Mouse (Mus musculus) bone marrow, adult 2 months (tissue): ENCODE measurements at regions not wholly inside any gene's neighbourhood (a gene's known extent, or its start where the extent isn't known, plus 50 kb on each side); places are given as distances from the start of the nearest gene placed in this dataset.

ENCODE experiments used
- H3K27ac ChIP-seq: fragments of 200-500 bp; 2 replicates; pipeline ENCODE4 v1.5.1; 2012; ENCODE audit warnings: low read depth, mild to moderate bottlenecking, control low read depth, inconsistent platforms, low read length; ENCODE audit not compliant: control insufficient read depth, poor library complexity, insufficient read depth
- H3K4me1 ChIP-seq: fragments of 200-500 bp; 2 replicates; pipeline ENCODE4 v1.6.1; 2011; ENCODE audit warnings: low read length; ENCODE audit not compliant: control insufficient read depth, insufficient read depth
- H3K4me3 ChIP-seq: fragments of 200-500 bp; replicated peaks from 2 replicates; pipeline ENCODE3; 2011; ENCODE audit warnings: mild to moderate bottlenecking, low read depth, low read length, control low read depth; ENCODE audit not compliant: control insufficient read depth
- CTCF ChIP-seq: fragments of 200-500 bp; IDR thresholded peaks from 2 replicates; pipeline ENCODE4 v1.5.1; 2011; ENCODE audit warnings: low read length, control low read depth; ENCODE audit not compliant: control insufficient read depth, insufficient read depth
- POLR2A ChIP-seq: fragments of 200-500 bp; IDR thresholded peaks from 2 replicates; pipeline ENCODE4 v1.6.1; 2011; ENCODE audit warnings: low read depth, mild to moderate bottlenecking, control low read depth, low read length, borderline replicate concordance; ENCODE audit not compliant: control insufficient read depth
- WGBS: fragments of 180-500 bp; shearing (Covaris S2); methylation state at CpG from one replicate; pipeline ENCODE4 v1.1.7; 2018; 5-methylcytosine and 5-hydroxymethylcytosine counted together

DNA sequence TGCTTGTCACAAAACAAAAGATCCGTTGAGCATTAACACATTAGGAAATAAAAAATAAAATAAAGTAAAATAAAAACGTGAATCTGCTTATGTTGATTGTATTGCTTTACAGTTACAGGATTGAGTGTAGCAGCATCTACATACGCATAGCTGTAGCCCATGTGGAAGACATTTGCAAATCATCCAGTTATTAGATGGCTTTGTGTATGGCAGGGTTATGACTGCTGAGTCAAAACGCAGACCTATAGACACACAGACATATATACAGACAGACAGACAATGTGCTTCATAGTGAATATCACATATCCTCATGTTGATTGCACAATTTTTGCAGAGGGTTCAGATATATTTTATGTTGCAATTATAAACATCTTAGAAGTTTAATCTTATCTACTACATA lies 64.5 kb downstream of the Gm11146 start:
- WGBS = 84% methylated on average over 4 of the region's 4 CpGs
- Histone ChIP-seq H3K27ac (no peak overlapping the region), H3K4me1 (no peaks in the 10 kb centered on the region), H3K4me3 (no peak overlapping the region)
- no peak for TF ChIP-seq POLR2A
- no peak for TF ChIP-seq CTCF

DNA sequence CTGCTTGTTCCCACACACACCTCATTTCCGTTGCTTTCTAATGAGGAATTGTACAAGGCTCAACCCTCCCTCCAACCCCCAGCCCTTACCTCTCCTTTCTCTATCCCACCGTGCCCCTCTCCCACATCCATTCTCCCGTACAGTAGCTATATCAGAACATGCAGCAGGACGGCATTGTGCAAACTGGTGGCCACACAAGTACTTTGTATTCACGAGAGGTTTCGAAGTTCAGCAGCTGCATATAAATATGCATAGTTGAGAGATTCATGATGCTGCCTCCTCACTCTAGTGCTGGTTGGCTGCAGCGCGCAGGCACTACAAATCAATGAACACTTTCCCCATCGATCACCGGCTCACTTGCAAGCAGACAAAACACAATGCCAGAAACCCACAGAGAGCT lies 65.1 kb downstream of the Gm11146 start:
- TF ChIP-seq POLR2A = no peak
- TF ChIP-seq CTCF = no peak
- WGBS = 86% methylated on average over 10 of the region's 10 CpGs
- Histone ChIP-seq H3K27ac (no peak overlapping the region), H3K4me3 (no peak overlapping the region), H3K4me1 (no peaks in the 10 kb centered on the region)

DNA sequence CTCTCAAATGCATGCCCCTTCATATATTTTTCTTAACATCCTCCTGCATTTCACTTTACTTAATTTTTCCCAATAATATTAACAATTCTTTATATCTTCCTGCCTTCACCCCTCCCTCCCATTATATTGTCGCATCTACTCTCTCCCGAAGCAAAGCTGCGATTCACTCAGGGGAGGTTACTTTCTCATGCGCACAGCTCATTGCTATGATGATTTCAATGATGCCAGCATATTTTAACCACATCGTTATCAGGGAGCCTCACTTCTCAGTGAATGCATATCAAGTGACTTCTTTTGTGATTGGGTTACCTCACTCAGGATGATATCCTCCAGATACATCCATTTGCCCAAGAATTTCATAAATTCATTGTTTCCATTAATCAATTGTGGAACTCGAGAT lies 65.6 kb downstream of the Gm11146 start:
- no peak overlapping the region for H3K27ac ChIP-seq
- 89% methylated on average over 6 of the region's 6 CpGs for WGBS
- H3K4me3 ChIP-seq = no peak overlapping the region
- no peaks in the 10 kb centered on the region for H3K4me1 ChIP-seq
- TF ChIP-seq POLR2A = no peak
- no peak for TF ChIP-seq CTCF

DNA sequence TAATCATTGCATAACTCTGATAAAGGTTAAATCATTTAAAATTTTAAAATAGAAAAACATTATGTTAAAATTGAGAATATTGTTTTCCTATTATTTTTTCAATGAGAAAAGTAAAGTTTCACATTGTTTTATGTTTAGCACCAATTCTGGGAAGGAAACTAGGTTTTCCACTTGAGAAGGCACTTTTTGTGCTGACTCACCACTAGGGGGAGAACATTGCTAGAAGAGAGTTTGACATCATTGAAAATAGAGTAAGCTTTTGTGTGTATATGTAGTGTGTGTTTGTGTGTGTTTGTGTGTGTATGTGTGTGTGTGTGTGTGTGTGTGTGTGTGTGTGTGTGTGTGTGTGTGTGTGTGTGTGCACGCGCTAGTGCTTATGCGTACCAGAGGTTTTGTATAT lies 66.9 kb downstream of the Gm11146 start:
- no peaks in the 10 kb centered on the region for H3K4me1 ChIP-seq
- TF ChIP-seq CTCF (no peak), POLR2A (no peak)
- no peak overlapping the region for H3K4me3 ChIP-seq
- WGBS = 83% methylated on average over 3 of the region's 3 CpGs
- H3K27ac ChIP-seq = no peak overlapping the region

DNA sequence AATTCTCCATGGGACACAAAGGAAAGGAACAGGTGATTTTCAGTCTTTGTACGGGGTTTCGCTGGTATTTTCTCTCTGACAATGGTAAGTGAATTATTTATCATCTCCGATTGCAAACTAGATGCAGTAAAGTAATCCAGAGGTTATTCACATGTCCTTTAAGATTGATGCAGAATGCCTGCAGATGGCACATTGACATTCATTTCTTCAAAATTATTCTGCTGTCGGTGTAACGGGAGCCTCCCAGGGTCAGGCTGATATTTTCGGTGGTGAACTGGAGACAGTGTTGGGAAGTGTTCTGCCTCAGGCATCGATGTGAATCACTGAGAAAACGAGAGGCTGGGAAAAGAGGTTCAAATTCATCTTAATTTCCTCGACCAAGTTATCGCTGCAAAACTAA lies 70.3 kb downstream of the Gm11146 start:
- 81% methylated on average over 10 of the region's 10 CpGs for WGBS
- TF ChIP-seq POLR2A (no peak), CTCF (no peak)

DNA sequence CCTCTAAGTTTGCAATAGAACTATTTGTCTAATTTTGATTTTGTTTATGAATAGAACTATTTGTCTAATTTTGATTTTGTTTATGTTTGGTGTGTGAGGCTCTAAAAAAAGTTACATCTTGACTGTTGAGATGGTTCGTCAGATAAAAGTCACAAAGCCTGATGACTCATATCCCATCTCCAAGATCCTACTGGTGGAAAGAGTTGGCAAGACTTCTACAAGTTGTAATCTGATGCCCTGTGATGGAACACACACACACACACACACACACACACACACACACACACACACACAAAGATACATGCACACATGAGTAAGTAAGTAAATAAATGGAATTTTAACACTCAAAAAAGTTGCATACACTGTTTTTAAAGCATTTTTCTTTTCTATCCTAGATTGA lies 73.9 kb downstream of the Gm11146 start:
- H3K4me3 ChIP-seq = no peak overlapping the region
- no peaks in the 10 kb centered on the region for H3K4me1 ChIP-seq
- H3K27ac ChIP-seq = no peak overlapping the region
- 62% methylated on average over 1 of the region's 1 CpGs for WGBS
- no peak for TF ChIP-seq POLR2A
- no peak for TF ChIP-seq CTCF

More for the DNA sequence above, 70.3 kb downstream of the Gm11146 start:
- no peak overlapping the region for H3K4me3 ChIP-seq
- no peak overlapping the region for H3K27ac ChIP-seq
- H3K4me1 ChIP-seq = no peaks in the 10 kb centered on the region

DNA sequence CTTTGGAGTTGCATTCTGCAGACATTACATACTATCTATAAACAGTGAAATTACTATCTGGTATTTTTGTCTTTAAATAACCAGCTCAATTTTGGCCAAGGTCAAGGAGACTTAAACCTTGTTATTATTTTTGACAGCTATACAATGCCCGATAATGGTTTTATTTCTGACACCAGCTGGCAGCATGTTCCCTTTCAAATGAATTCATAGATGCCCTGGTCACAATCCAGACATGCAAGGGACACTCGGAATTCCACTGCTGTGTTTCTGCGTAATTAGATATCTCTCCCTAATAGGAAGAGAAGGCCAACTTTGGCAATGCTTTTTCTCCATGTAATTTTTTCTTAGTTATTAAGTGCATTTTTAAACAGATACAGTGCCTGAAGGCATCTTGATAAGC lies 87.3 kb downstream of the Gm11146 start:
- no peak for TF ChIP-seq CTCF
- TF ChIP-seq POLR2A = no peak
- Histone ChIP-seq H3K4me1 (no peaks in the 10 kb centered on the region), H3K27ac (no peak overlapping the region), H3K4me3 (no peak overlapping the region)
- WGBS = 77% methylated on average over 3 of the region's 3 CpGs

DNA sequence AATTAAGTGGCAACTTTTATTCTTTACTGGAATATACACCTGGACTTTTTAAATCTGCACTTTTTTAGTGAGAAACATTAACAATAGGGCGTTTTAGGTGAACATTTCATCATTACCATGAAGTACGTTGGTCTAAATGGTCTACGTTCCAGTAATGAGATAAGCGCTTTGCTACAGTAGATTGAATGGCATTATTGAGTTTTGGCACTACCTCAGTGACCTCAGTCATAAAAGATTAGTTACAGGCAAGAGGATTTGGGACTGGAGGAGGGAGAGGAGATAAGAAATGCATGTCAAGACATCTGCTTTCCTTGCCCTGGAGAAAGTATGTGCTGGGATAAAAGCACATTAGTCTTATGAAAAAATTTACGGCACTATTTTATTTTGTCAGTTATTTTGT lies 98.3 kb downstream of the Gm11146 start:
- WGBS = 80% methylated on average over 5 of the region's 5 CpGs
- no peak overlapping the region for H3K4me3 ChIP-seq
- TF ChIP-seq CTCF (no peak), POLR2A (no peak)
- no peaks in the 10 kb centered on the region for H3K4me1 ChIP-seq
- H3K27ac ChIP-seq = no peak overlapping the region

DNA sequence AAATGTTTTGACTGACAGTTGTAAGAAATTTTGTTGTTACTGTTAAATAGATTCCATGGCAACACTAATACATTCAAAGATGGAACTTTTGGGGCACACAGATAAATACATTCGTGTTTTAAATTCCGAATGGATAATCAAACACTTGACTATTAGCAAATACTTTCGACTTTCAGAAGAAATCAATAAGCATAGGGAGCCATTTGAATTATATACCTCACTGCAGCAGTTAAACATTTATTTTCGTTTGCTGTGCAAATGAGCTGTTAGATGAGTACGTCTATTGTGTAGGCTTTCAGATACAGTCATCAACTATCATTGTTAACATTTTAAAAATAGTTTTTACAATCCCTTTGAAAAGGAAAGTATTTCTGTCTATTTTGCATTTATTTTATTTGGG lies 99.0 kb downstream of the Gm11146 start:
- Histone ChIP-seq H3K4me3 (no peak overlapping the region), H3K4me1 (no peaks in the 10 kb centered on the region), H3K27ac (no peak overlapping the region)
- 80% methylated on average over 5 of the region's 5 CpGs for WGBS
- TF ChIP-seq CTCF (no peak), POLR2A (no peak)

DNA sequence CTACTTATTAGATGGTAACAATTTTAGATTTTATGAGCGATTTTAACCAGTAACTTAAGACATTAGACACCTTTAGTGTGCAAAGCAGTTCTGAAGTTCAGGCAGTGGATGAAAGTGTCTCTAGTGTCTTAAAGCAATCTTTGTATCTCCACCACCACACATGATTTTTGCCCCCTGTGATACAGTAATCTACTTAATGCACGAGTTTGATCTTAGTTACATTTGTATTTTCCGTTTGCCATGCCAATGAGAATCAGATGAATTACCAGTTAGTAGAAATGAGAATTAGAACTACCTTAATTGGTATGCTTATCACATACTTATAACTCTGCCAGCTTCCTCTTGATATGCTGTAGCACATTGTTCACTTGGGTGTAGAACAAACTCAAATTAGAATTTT lies 99.9 kb downstream of the Gm11146 start:
- H3K4me1 ChIP-seq = no peaks in the 10 kb centered on the region
- no peak overlapping the region for H3K27ac ChIP-seq
- TF ChIP-seq POLR2A = no peak
- TF ChIP-seq CTCF = no peak
- H3K4me3 ChIP-seq = no peak overlapping the region
- WGBS = 69% methylated on average over 3 of the region's 3 CpGs
